Mouse (Mus musculus): ENCODE measurements around the gene Ostc. TPM values are rescaled to one million over a fixed set of nuclear protein-coding genes. Genes with fewer than 3 reads are reported as not detected.

The Ostc gene
- total RNA-seq (2015; ENCODE audit: low replicate concordance) (45.4 and 56.7 TPM in 2 replicates), total RNA-seq (2017; ENCODE audit: low replicate concordance) (43.6 and 58.4 TPM in 2 replicates)

- peak; percentile 99 for ATAC-seq (replicated peaks; ENCODE audit: low FRiP score, poor library complexity, severe bottlenecking)
These were observed at the start of gene Ostc for GRCm38 (mm10) chr3:130708967-130709924. Gene Ostc, minus strand, starts transcription at chr3:130709444.

DNA sequence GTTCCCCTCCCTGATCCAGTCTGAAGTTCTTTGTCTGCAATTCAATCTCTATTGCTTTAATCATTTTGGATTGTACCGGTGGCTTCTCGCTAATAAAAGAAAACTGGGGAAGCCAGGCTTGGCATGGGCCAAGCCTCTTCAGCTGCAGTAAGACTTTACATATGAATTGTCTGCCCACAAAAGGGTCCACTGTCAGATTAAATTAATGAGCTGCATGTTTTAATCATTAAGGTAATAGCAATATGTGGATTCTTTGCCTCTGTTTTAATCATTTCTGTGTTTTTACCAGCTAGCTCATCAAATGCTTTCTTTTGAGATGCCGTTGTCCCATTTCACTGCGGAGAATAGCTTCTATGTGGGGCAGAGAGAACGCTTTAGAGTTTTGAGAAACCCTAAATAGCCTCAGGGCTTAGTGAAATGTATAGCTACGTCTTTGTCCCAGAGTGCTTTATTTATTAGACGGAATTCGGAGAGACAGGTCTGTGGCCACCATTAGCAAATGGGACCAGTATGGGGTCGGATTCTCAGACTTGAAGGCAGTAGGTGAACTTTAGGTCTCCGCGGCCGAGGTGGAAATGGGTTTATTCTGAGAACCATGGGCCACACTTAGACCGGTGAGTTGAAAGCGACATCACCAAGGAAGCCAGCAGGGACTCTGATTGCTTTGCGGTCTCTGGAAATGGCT is 49.1 kb upstream of the Ostc start:
- ATAC-seq (replicated peaks; ENCODE audit: low FRiP score, poor library complexity, severe bottlenecking) = no peak

GRCm38 (mm10) chr3:130757117-130757852 is 48.0 kb upstream of the Ostc start:
- ATAC-seq (replicated peaks; ENCODE audit: low FRiP score, poor library complexity, severe bottlenecking) = no peak

- ATAC-seq (replicated peaks; ENCODE audit: low FRiP score, poor library complexity, severe bottlenecking) = no peak
These were observed 40.0 kb upstream of the Ostc start for GRCm38 (mm10) chr3:130749206-130749605.

- no peak for ATAC-seq (replicated peaks; ENCODE audit: low FRiP score, poor library complexity, severe bottlenecking)
These were observed 37.7 kb upstream of the Ostc start for GRCm38 (mm10) chr3:130746673-130747619.

DNA sequence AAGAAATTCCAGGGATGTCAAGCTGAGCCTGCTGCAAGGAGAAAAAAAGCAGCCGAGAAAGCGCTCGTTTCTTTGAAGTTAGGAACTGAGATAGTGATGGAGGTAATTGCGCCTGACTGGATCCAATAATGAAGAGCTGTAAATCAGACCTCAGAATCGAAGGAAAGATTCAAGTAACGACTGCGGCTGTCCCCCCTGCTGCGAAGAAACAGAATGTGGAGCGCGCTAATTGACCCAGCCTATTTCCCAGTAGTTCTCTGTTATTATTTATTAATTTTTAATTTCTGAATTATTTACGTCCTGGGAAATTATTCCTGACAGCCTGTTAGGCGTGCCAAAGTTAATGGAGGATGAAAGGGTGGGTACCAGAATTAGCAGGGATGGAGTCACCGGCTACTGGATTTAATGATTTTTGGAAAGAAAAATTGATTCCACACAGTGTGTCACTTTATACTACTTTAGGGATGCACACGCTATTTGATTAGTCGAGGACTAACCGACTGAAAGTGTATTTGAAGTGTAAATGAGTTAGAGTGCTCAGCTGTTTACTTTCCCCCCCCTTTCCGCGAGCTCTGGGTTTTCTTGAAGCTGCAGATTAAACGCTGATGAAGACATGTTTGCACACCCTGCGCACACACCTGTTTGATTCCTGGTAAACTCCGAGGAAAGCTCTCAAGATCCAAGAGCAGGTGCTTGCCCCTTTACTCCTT is 28.6 kb upstream of the Ostc start:
- ATAC-seq (replicated peaks; ENCODE audit: low FRiP score, poor library complexity, severe bottlenecking) = no peak

- no peak for ATAC-seq (replicated peaks; ENCODE audit: low FRiP score, poor library complexity, severe bottlenecking)
These were observed 27.5 kb upstream of the Ostc start for GRCm38 (mm10) chr3:130736758-130737157.

GRCm38 (mm10) chr3:130730189-130730653 is 21.0 kb upstream of the Ostc start, which contains the start of gene Rpl34:
Gene Rpl34, minus strand, starts transcription at chr3:130730398.
- ATAC-seq (replicated peaks; ENCODE audit: low FRiP score, poor library complexity, severe bottlenecking) = peak; percentile 98

DNA sequence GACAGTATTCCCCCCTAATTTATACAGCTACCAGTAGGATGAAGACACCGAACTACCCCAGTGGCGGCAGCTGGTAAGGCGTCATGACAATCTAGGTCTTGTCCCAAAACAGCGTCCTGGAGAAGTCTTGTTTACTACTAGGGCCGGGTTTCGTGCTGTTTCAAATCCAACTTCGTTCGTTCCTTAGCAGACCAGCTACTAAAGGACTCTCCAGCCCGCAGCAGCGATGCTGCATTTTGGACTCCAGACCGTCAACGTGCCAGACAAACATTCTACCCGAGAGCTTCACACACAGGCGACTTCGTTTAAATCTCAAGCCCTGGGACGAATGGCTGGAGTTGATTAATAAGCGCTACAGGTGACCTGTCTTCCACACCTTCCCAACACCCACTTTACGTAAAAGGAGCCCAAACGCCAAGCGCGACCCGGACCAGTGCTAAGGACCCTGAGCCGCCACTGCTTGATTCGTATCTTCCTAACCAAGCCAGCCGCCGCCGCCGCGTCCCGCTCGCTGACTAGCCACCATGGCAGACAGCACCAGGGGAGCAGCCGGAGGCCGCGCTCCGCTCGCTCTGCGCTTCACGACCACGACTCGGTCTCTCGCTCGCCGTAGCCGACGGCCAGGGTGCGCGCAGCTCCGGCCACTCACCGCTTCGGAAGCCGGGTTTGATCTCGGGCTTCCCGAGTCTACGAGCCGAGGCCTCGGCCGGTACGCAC is 20.4 kb upstream of the Ostc start:
- ATAC-seq (replicated peaks; ENCODE audit: low FRiP score, poor library complexity, severe bottlenecking) = peak; percentile 75

GRCm38 (mm10) chr3:130727676-130728075 is 18.4 kb upstream of the Ostc start:
- no peak for ATAC-seq (replicated peaks; ENCODE audit: low FRiP score, poor library complexity, severe bottlenecking)

- ATAC-seq (replicated peaks; ENCODE audit: low FRiP score, poor library complexity, severe bottlenecking) = no peak
These were observed 17.8 kb upstream of the Ostc start for GRCm38 (mm10) chr3:130727036-130727435.

- ATAC-seq (replicated peaks; ENCODE audit: low FRiP score, poor library complexity, severe bottlenecking) = no peak
These were observed 16.5 kb upstream of the Ostc start for GRCm38 (mm10) chr3:130725718-130726117.

GRCm38 (mm10) chr3:130722733-130723478 is 13.7 kb upstream of the Ostc start:
- no peak for ATAC-seq (replicated peaks; ENCODE audit: low FRiP score, poor library complexity, severe bottlenecking)

- ATAC-seq (replicated peaks; ENCODE audit: low FRiP score, poor library complexity, severe bottlenecking) = no peak
These were observed 11.0 kb upstream of the Ostc start for GRCm38 (mm10) chr3:130720225-130720624.

- ATAC-seq (replicated peaks; ENCODE audit: low FRiP score, poor library complexity, severe bottlenecking) = no peak
These were observed 9.6 kb upstream of the Ostc start for GRCm38 (mm10) chr3:130718871-130719270.

DNA sequence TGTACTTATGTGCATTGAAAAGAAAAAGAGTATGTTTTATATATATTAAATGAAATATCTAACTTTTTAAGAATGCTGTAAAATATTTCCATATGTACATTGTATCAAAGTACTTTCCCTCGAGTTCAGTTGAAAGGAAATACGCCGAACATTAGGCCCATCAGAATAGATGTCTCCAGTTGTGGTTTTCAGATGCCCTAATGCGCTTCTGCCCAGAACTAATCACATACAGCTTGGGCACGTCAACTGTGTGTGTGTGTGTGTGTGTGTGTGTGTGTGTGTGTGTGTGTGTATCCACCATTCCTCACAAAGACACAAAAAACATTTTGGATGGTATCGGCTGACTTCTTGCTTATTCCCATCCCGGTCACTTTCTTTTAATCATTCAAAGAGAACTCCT is 7.3 kb upstream of the Ostc start:
- no peak for ATAC-seq (replicated peaks; ENCODE audit: low FRiP score, poor library complexity, severe bottlenecking)

Data from erythroblast, adult 5-6 weeks (primary cell).